Mouse (Mus musculus) G1E (cell line): ENCODE data around the gene Pdpk1.

Source experiments
- CTCF ChIP-seq: IDR thresholded peaks from 2 replicates; pipeline ENCODE4 v1.5.1; 2012; ENCODE audit warnings: low read depth, low read length, inconsistent platforms, mixed read lengths
- GATA1 ChIP-seq: IDR thresholded peaks from 2 replicates; pipeline ENCODE4 v1.6.1; 2012; ENCODE audit warnings: borderline replicate concordance, low read length, inconsistent platforms, mixed read lengths

DNA sequence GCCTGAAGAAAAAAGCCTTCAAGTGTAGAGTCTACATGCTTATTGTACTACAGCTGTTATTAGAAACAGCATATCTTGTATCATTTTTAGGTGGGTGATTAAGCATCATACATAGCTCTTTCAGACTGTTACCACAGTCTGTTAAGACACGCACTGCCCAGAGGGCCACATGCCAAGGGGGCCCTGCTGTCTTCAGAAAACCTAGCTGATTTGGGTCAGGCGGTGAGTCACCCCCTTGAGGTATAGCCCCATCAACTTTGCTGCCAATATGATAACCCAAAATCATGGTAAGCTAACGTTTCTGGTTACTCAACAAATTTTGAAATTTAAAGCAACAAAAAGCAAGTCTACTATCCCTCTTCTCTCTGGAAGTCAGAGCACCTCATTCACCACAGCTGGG is 31.3 kb downstream of the Pdpk1 start:
- TF ChIP-seq GATA1: no peak
- TF ChIP-seq CTCF: no peak
